Mouse (Mus musculus) Muller cell, postnatal 12 days (primary cell): ENCODE results near the gene Eva1c.

Experiments used
- DNase-seq: peaks from one replicate; pipeline ENCODE4 v3.0.0-alpha.2; 2015; ENCODE audit errors: inconsistent ontology term

Gene Eva1c

GRCm38 (mm10) chr16:90865652-90866051 lies 39.1 kb downstream of the Eva1c start:
- DNase-seq = peak; percentile 52

- no peak for DNase-seq
Observed at GRCm38 (mm10) chr16:90868129-90868528, 41.6 kb downstream of the Eva1c start.

DNA sequence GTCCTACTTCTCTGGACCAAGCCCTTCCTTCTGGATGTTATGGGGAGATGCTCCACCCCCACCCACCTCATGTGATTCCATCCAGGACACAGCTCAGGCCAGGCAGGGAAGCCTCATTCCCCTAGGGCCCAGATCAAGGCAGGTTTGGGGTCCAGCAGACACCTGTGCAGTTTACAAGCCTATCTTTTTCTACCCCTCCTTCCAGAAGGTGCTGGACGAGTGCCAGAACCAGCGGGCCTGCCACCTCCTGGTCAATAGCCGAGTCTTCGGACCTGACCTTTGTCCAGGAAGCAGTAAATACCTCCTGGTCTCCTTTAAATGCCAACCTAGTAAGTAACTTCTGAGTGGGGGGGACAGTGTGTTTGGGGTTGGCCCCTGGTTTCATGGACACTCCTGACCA lies 42.8 kb downstream of the Eva1c start:
- DNase-seq = no peak

DNA sequence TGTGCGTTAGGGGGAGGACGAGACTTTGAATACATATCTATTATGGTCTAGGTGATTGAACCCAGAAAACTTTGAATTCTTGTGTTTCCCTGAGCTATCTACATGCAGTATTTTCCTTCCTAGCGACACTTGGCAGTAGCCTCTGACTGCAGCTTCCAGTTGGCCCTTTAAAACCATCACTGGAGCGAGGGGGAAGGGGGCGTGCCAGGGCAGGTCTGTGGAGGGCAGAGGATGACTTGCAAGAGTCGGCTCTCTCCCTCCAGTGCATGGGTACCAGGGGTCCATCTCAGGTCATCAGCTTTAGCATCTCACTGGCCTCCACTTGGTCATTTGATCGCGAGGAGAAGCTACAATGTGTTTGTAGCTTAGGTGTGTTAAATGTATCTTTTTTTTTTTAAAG lies 46.4 kb downstream of the Eva1c start:
- no peak for DNase-seq

DNA sequence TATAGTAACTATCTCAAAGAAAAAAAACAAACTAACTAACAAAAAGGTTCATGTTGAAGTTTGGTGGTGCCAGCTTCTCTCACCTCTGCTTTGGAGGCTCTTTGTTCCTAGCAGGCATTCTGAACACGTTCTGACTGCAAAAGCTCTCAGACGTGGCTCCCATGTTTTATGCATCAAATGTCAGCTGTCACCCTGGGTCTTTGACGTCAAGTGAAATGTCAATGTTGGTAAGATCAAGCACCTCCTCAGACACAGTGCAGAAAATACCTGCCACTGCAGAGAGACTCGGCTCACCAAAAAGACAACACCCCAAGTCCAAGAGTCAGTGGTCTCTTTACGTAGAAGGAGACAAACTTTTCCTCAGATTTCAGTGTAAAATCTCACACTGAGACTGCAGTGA lies 48.0 kb downstream of the Eva1c start:
- DNase-seq = no peak

DNA sequence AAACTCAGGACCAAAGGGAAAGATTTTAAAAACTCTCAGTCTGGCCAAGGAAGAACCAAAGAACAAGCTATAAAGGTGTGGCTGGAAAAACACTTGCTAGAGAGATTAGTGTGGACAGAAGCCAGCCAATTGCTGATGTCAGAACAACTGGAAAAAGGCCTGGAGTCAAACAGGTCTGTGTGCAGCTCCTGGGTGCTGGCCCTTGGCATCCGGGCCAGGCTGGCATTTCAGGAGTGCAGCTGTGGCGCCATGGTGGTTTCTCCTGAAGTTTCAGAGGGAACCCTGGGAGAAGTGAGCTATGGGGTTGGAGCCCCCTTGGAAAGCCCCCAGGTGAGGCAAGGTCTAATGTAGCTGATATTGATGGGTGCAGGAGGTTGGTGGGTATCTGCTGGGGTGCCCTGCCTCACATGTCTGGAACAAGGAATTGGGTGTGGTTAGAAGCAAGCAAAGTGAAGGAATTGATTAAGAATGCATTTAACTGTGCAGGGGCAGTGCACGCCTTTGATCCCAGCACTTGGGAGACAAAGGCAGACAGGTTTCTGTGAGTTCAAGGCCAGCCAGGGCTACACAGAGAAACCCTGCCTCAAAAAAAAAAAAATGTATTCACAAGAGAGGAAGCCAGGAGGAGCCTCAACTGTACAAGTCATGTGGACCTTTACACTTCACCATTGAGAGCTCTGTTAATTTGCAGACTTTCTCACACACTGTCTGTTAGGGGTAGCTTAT lies 51.8 kb downstream of the Eva1c start:
- DNase-seq = no peak

GRCm38 (mm10) chr16:90882501-90882977 lies 56.0 kb downstream of the Eva1c start:
- DNase-seq = peak; percentile 60

DNA sequence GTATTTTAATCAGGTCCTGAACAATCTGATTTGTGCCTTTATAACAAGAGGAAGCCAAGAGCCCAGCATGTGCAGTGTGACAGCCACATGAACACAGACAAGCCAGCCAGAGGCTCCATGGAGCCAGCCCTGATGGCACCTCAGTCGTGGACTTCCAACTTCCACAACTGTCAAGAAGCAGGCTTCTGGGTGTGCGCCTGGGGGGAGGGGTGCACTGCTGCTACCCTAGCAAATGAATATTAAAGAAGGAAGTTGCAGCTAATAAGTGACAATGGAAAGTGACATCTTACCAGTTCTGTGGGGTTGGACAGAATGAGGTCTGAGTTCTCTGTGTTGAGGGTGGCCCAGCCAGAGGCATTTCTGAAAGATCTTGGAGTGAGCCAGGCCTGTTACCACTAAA lies 58.8 kb downstream of the Eva1c start:
- DNase-seq = no peak

- peak; percentile 97 for DNase-seq
Observed at GRCm38 (mm10) chr16:90885781-90886565, 59.5 kb downstream of the Eva1c start.

DNA sequence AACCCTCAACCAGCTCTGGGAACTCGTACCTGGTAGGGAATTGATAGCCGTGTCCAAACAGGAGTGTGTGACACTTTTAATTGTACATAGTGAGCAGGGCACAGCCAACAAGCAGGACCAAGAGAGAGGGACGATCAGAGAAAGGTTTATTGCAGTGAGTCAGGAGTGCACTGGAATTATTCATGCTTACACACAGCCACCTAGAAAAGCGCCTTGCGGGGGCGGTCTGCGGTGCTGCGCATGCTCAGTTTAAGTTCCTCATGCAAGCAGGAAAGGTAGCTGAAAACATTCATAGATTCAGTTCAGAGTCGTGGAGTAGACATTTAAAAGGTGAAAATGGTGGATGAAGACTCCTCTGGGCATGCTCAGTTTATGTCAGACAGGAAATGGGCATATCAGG lies 64.2 kb downstream of the Eva1c start:
- no peak for DNase-seq

- DNase-seq = no peak
Observed at GRCm38 (mm10) chr16:90891601-90892000, 65.1 kb downstream of the Eva1c start.

- no peak for DNase-seq
Observed at GRCm38 (mm10) chr16:90892081-90892480, 65.6 kb downstream of the Eva1c start.

GRCm38 (mm10) chr16:90893019-90893418 lies 66.5 kb downstream of the Eva1c start:
- no peak for DNase-seq

GRCm38 (mm10) chr16:90893792-90894191 lies 67.3 kb downstream of the Eva1c start:
- no peak for DNase-seq

GRCm38 (mm10) chr16:90897651-90898050 lies 71.1 kb downstream of the Eva1c start:
- peak; percentile 67 for DNase-seq

DNA sequence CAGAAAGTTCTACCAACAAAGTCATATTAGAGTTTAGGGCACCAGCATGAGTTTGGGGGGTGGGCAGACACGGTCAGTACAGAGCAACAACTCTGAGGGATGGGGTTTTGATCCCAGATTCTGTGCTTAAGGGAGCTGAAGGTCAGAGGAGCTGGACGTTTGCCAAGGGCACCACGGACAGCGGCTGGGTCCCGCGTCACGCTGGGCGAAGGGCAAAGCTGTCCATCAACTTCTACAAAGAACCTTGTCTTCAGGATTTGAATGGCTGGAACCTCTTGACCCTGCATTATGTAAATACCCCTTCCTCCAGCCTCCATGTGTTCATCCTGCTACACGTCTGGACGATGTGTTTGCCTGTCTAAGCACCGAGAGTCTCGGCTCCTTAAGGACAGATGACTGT lies 73.0 kb downstream of the Eva1c start:
- no peak for DNase-seq

DNA sequence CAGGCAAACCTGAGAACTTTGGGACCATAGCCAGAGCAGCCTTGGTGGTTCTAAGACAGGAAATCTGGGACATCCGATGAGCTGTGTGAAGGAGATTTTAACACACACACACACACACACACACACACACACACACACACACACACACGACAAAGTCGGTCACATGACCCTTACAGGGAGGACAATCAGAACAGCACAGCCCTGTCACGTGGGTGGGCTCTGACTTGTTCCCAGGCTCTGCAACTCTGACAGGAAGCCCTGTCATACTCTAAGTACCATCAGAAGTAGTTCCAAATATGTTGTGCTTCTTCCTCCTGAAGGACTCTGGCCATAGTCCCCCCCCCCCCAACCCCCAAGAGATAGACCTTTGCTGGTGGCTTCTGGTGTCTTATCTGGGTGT lies 74.8 kb downstream of the Eva1c start:
- DNase-seq = no peak

DNA sequence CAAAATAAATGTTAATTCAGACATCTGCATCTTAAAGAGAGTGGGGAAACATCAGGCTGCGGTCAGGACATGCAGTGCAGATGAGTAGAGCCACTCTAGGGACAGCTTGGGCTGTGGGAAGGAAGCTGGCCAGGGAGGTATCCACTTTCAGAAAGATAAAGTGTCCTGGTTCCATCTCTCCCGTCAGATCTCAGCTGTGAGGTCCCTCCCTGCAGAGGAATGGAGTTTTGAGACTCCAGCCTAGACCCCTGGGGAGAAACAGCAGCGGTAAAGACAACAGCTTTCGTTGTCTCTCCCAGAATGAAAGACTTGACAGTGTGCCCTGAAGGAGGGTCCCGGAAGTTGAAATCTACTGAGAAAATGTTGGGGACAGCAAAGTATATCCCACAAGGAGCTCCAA lies 76.8 kb downstream of the Eva1c start:
- no peak for DNase-seq

- no peak for DNase-seq
Observed at GRCm38 (mm10) chr16:90907250-90907649, 80.7 kb downstream of the Eva1c start.

DNA sequence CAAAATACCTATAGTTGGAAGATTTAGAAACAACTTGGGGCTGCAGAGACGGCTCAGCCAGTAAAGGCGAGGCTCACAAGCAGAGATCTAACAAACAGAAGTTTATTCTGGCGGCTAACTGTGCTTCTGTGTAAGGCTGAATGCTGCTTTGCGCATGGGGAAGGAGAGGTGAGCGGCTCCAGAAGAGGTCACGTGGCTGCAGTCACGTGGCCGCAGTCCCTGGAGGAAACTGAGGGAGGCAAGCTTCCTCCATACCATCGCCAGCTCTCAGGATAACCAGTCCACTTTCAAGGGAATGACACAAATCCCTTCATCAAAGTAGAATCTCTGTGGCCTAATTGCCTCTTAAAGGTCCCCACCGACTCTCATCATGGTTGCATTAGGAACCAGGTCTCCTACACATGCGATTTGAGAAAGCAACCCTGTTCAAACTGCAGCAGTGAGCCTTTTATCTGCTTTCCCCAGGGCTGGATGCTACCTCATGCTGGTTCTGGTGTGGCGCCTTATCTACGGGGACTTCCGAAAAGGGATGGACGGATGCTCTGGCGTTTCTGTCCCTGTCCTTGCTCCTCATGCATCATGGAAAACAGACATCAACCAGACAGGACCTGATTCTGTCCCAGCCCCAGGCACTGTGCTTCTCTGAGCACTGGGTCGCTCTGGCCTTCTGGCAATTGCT lies 84.5 kb downstream of the Eva1c start:
- DNase-seq = no peak

GRCm38 (mm10) chr16:90911766-90912165 lies 85.2 kb downstream of the Eva1c start:
- DNase-seq = peak; percentile 83

GRCm38 (mm10) chr16:90916040-90916481 lies 89.5 kb downstream of the Eva1c start:
- DNase-seq = peak; percentile 85
